Mouse (Mus musculus) embryonic facial prominence, embryonic 11.5 days (tissue): Measurements from ENCODE around the gene Hoxa2. TPM values are rescaled to one million over a fixed set of nuclear protein-coding genes. Genes with fewer than 3 reads are reported as not detected.
A peak's percentile ranks its signal among the peaks of the same experiment; 100 is the strongest.

Experiments
- ATAC-seq: fragments of 200-750 bp; cut with Nextera tagmentation; replicated peaks from 2 replicates; pipeline ENCODE4 v1.8.0; 2017; ENCODE audit warnings: low read depth; ENCODE audit not compliant: insufficient number of reproducible peaks, low FRiP score, low TSS enrichment
- DNase-seq: peaks from one replicate; pipeline ENCODE4 v3.0.0-alpha.2; 2015; ENCODE audit warnings: low spot score
- H3K27ac ChIP-seq: fragments of 300-500 bp; sonication (generic); replicated peaks from 2 replicates; pipeline ENCODE4 v1.5.1; 2014; ENCODE audit warnings: mild to moderate bottlenecking, low read depth, low read length, control low read depth
- H3K27me3 ChIP-seq: fragments of 300-500 bp; sonication (generic); 2 replicates; pipeline ENCODE4 v1.6.1; 2014; ENCODE audit warnings: mild to moderate bottlenecking, low read length, moderate library complexity, mixed read lengths; ENCODE audit not compliant: control insufficient read depth, insufficient read depth
- H3K36me3 ChIP-seq: fragments of 300-500 bp; sonication (generic); replicated peaks from 2 replicates; pipeline ENCODE4 v1.6.1; 2014; ENCODE audit warnings: low read depth, mild to moderate bottlenecking, low read length, moderate library complexity, mixed read lengths; ENCODE audit not compliant: control insufficient read depth, insufficient read depth
- H3K4me1 ChIP-seq: fragments of 300-500 bp; sonication (generic); 2 replicates; pipeline ENCODE4 v1.6.1; 2014; ENCODE audit warnings: low read length, mixed read lengths; ENCODE audit not compliant: control insufficient read depth, insufficient read depth
- H3K4me2 ChIP-seq: fragments of 300-500 bp; sonication (generic); 2 replicates; pipeline ENCODE4 v1.6.1; 2014; ENCODE audit warnings: low read depth, mild to moderate bottlenecking, control low read depth, low read length, moderate library complexity
- H3K4me3 ChIP-seq: fragments of 300-500 bp; sonication (generic); 2 replicates; pipeline ENCODE4 v1.5.1; 2014; ENCODE audit warnings: low read depth, low read length, control low read depth
- H3K9ac ChIP-seq: fragments of 300-500 bp; sonication (generic); replicated peaks from 2 replicates; pipeline ENCODE4 v1.6.1; 2014; ENCODE audit warnings: mild to moderate bottlenecking, control low read depth, low read length
- H3K9me3 ChIP-seq: fragments of 300-500 bp; sonication (generic); replicated peaks from 2 replicates; pipeline ENCODE4 v1.6.1; 2016; ENCODE audit warnings: mild to moderate bottlenecking, low read length, inconsistent platforms, mixed read lengths; ENCODE audit not compliant: control insufficient read depth
- WGBS: fragments of 180-500 bp; shearing (Covaris S2); extraction: QIAGEN DNeasy Blood & Tissue Kit; methylation state at CpG from one replicate; pipeline ENCODE4 v1.1.7; 2014; 5-methylcytosine and 5-hydroxymethylcytosine counted together
- polyA plus RNA-seq: library from polyadenylated mRNA; unstranded; fragments of >200 nt; fragmentation: Nextera tagmentation; extraction: Ambion mirVana; gene quantifications from 2 replicates; pipeline ENCODE4 v1.2.1, GENCODE M21; 2014

The Hoxa2 gene
- polyA plus RNA-seq, 1 experiment from 2014 or later = 24.1 TPM

- no peak for ATAC-seq
- WGBS = 9% methylated on average over 3 of the region's 3 CpGs
- Histone ChIP-seq H3K27me3 (peaks cover 99% of the 10 kb centered on the region), H3K9ac (no peak overlapping the region), H3K4me1 (peaks cover 1% of the 10 kb centered on the region), H3K4me3 (no peak overlapping the region), H3K4me2 (no peak overlapping the region), H3K27ac (no peak overlapping the region), H3K9me3 (no peaks in the 10 kb centered on the region), H3K36me3 (no peaks in the 10 kb centered on the region)
- no peak for DNase-seq
These were observed 16.1 kb upstream of the Hoxa2 start for GRCm38 (mm10) chr6:52180726-52181125.

DNA sequence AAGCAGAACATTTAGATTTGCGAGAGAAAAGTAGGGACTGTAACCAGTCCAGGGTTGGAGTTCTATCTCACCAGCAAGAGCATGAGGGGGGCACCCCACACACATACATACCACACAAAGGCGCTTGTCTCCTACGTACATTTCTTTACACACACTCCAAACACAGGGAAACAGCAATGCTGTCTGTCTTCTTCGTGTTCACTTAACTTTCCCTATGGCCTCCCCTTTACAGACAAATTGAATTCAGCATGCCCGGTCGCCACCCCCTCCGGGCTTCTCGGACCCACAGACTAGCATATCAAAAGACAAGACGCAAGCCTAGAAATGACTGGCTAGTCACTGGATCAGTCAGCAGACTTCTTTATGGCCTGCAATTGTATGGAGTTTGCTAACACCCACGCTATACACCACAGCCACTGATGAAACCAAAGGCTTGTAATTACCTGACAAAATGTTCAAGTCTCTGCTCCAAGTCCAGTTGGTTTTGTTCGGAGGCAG, 15.6 kb upstream of the Hoxa2 start:
- 0 out of 2 replicates have a peak overlapping the region, but pooled peaks have one; percentile 2 for H3K4me3 ChIP-seq
- DNase-seq (no peak), ATAC-seq (no peak)
- H3K4me2 ChIP-seq = no peak overlapping the region
- H3K27ac ChIP-seq = no peak overlapping the region
- H3K9me3 ChIP-seq = no peaks in the 10 kb centered on the region
- WGBS = 1% methylated on average over 11 of the region's 11 CpGs
- peaks cover 98% of the 10 kb centered on the region for H3K27me3 ChIP-seq
- no peaks in the 10 kb centered on the region for H3K36me3 ChIP-seq
- no peak overlapping the region for H3K9ac ChIP-seq
- peaks cover 4% of the 10 kb centered on the region for H3K4me1 ChIP-seq

GRCm38 (mm10) chr6:52179690-52180089, 15.1 kb upstream of the Hoxa2 start:
- no peak overlapping the region for H3K27ac ChIP-seq
- no peak for DNase-seq
- 0 out of 2 replicates have a peak overlapping the region, but pooled peaks have one; percentile 2 for H3K4me3 ChIP-seq

DNA sequence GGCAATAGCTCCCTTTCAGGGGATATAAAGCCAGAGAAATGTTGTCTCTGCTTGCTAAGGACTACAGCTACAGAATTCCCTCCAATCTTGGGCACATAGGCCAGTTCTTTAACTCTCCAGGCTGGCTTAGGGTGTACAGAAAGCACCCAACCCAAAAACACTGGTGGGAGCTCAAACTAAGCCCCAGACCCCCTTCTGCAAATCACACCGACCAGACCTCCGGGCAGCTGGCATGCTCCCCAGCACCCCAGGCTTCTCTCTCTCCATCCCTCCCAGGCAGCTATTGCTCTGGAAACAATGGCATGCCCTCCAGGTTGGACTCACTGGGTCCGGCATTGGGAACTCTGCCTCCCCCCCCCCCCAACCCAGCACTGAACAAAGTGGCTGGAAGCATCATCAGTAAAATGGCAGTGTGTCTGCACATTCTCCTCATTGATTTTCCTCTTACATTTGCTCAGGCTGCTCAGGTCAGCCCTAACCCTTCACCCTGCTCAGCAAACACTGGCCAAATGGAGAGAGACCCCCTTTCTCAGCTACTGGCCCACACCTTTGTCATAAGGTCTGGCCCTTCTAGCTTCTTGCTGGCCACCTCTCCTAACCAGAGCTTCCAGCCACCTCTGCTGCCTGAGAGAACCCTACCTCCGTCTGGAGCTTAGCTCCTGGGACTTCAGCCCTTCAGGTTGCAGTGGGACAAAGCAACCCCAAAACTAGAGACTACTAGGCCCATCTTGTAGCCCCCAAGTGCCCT, 14.5 kb upstream of the Hoxa2 start:
- H3K4me2 ChIP-seq = no peak overlapping the region

More at GRCm38 (mm10) chr6:52179690-52180089, 15.1 kb upstream of the Hoxa2 start:
- Histone ChIP-seq H3K27me3 (peaks cover 98% of the 10 kb centered on the region), H3K4me1 (peaks cover 4% of the 10 kb centered on the region), H3K4me2 (no peak overlapping the region), H3K9me3 (no peaks in the 10 kb centered on the region), H3K9ac (no peak overlapping the region), H3K36me3 (no peaks in the 10 kb centered on the region)
- 2% methylated on average over 10 of the region's 10 CpGs for WGBS
- ATAC-seq = no peak

DNA sequence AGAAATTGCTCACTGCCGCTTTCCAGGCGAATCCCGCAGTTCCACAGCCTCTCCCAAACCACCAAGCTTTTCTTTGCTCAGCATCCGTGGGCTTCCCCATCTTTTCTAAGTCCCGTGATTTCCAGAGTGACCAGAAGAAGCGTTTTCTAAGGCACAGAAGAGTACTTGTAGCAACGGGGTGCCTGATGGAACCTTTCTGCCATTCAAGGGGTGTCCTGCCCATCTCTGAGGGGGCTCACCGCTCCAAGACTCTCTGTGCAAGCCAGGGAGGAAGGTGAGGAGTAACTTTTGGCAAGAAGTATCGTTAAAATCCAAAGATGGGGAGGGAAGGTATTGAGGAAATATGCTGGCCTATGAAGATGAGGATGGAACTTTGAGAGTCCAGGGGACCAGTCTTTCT, 13.2 kb upstream of the Hoxa2 start:
- no peaks in the 10 kb centered on the region for H3K36me3 ChIP-seq
- no peaks in the 10 kb centered on the region for H3K9me3 ChIP-seq
- DNase-seq (no peak), ATAC-seq (no peak)
- no peak overlapping the region; the same call in 1 of the 2 replicates for H3K4me3 ChIP-seq
- H3K4me1 ChIP-seq = peaks cover 4% of the 10 kb centered on the region
- no peak overlapping the region for H3K27ac ChIP-seq
- H3K27me3 ChIP-seq = peaks cover 86% of the 10 kb centered on the region
- H3K4me2 ChIP-seq = no peak overlapping the region
- WGBS = 1% methylated on average over 9 of the region's 9 CpGs
- no peak overlapping the region for H3K9ac ChIP-seq

More for the DNA sequence above, 14.5 kb upstream of the Hoxa2 start:
- Histone ChIP-seq H3K4me3 (no peak overlapping the region), H3K4me1 (peaks cover 4% of the 10 kb centered on the region), H3K36me3 (no peaks in the 10 kb centered on the region), H3K9ac (0 out of 2 replicates have a peak overlapping the region, but pooled peaks have one; percentile 15), H3K9me3 (no peaks in the 10 kb centered on the region), H3K27ac (no peak overlapping the region), H3K27me3 (peaks cover 94% of the 10 kb centered on the region)
- 0% methylated on average over 4 of the region's 4 CpGs for WGBS
- DNase-seq = no peak
- ATAC-seq = no peak

DNA sequence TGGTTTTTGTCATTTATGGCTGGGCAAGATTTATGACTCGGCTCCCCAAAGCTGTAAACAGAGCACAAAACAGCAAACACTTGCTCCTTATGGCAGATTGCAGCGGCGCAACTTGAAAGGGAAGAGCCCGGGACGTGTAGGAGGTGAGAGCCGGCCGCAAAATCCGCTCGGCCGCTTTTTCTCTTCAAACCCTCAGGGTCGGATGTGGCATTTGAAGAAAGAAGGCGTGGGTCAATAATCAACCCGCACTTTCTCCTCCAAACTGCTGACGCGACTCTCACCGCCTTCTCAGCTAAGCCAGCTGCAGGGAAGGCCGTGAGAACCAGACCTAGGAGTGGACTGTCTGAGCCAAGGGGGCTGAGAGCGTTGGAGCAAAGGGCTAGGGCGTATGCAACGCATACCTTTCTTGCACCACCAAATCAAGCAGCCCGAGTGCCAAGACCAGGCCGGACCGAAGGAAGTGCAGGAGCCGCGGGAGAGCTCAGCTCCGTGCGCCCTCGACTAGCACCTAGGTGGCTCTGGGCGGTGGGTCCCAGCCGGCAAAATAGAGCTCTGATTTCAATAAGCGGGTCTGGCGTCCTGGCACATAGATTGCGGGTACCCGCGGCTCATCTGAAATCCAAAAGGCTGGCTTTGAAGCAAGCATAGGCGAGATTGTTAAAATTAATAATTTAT, 12.6 kb upstream of the Hoxa2 start, which contains the start of gene 5730596B20Rik:
Gene 5730596B20Rik, plus strand, starts transcription at position 438 of the 675 bp plus-strand sequence.
- WGBS = under 1% methylated on average over 36 of the region's 36 CpGs
- H3K36me3 ChIP-seq = no peaks in the 10 kb centered on the region
- H3K9ac ChIP-seq = 0 out of 2 replicates have a peak within 1 kb of the TSS, but pooled peaks have one; percentile 28
- no peak for ATAC-seq
- H3K4me3 ChIP-seq = peak within 1 kb of the TSS; percentile 15
- H3K4me1 ChIP-seq = peaks cover 4% of the 10 kb centered on the region
- H3K27me3 ChIP-seq = peaks cover 86% of the 10 kb centered on the region
- no peak for DNase-seq
- H3K4me2 ChIP-seq = peak within 1 kb of the TSS; percentile 10
- H3K9me3 ChIP-seq = no peaks in the 10 kb centered on the region
- peak within 1 kb of the TSS; percentile 13; the same call in 1 of the 2 replicates for H3K27ac ChIP-seq

- Histone ChIP-seq H3K36me3 (no peaks in the 10 kb centered on the region), H3K4me3 (no peak overlapping the region), H3K9me3 (no peaks in the 10 kb centered on the region), H3K4me2 (no peak overlapping the region), H3K27me3 (peaks cover 86% of the 10 kb centered on the region), H3K9ac (no peak overlapping the region), H3K4me1 (peaks cover 4% of the 10 kb centered on the region), H3K27ac (no peak overlapping the region)
- ATAC-seq (no peak), DNase-seq (no peak)
- WGBS = 2% methylated on average over 6 of the region's 6 CpGs
These were observed 11.8 kb upstream of the Hoxa2 start for GRCm38 (mm10) chr6:52176391-52176790.
